Mouse (Mus musculus) ES-E14 (cell line): ENCODE measurements at regions not wholly inside any gene's neighbourhood (a gene's known extent, or its start where the extent isn't known, plus 50 kb on each side); places are given as distances from the start of the nearest gene placed in this dataset.

ENCODE experiments used
- DNase-seq: peaks from one replicate; pipeline ENCODE4 v3.0.0-alpha.2; 2013; ENCODE audit warnings: low read depth, low spot score
- H3K27ac ChIP-seq: 2 replicates; pipeline ENCODE4 v1.5.1; 2012; ENCODE audit warnings: low read depth, mild to moderate bottlenecking, low read length, moderate library complexity, mixed read lengths; ENCODE audit not compliant: poor library complexity, insufficient read depth, severe bottlenecking
- H3K36me3 ChIP-seq: 2 replicates; pipeline ENCODE4 v1.6.1; 2012; ENCODE audit warnings: mild to moderate bottlenecking, low read length, moderate library complexity, mixed read lengths; ENCODE audit not compliant: control insufficient read depth, poor library complexity, insufficient read depth, severe bottlenecking
- H3K4me1 ChIP-seq, 2 experiments: fragments of 150-350 bp in 1 of 2; sonication (generic) in 1 of 2; 2 replicates each; pipeline ENCODE4 v1.6.1; 2012; ENCODE audit warnings: low read length in 2 of 2, mild to moderate bottlenecking in 1 of 2, mixed read lengths in 1 of 2; ENCODE audit not compliant: control insufficient read depth in 2 of 2, insufficient read depth in 2 of 2, poor library complexity in 1 of 2
- H3K4me3 ChIP-seq, 2 experiments: fragments of 150-350 bp in 1 of 2; sonication (generic) in 1 of 2; 2 replicates each; pipeline ENCODE4 v1.5.1; 2012; ENCODE audit warnings: low read length in 2 of 2, low read depth in 1 of 2, mild to moderate bottlenecking in 1 of 2, mixed read lengths in 1 of 2; ENCODE audit not compliant: insufficient read depth in 1 of 2, poor library complexity in 1 of 2, severe bottlenecking in 1 of 2
- H3K9ac ChIP-seq: 2 replicates; pipeline ENCODE4 v1.6.1; 2012; ENCODE audit warnings: low read depth, mild to moderate bottlenecking, low read length, mixed read lengths; ENCODE audit not compliant: poor library complexity, insufficient read depth, severe bottlenecking
- H3K9me3 ChIP-seq: fragments of 150-350 bp; sonication (generic); 2 replicates; pipeline ENCODE4 v1.6.1; 2012; ENCODE audit warnings: low read depth, mild to moderate bottlenecking, low read length; ENCODE audit not compliant: control insufficient read depth, insufficient read depth
- CHD2 ChIP-seq: IDR thresholded peaks from 2 replicates; pipeline ENCODE4 v1.6.1; 2014; ENCODE audit warnings: mild to moderate bottlenecking, low read depth, low read length, inconsistent platforms
- HCFC1 ChIP-seq: IDR thresholded peaks from 2 replicates; pipeline ENCODE4 v1.6.1; 2012; ENCODE audit warnings: low read length, inconsistent platforms, borderline replicate concordance; ENCODE audit not compliant: insufficient read depth
- MAFK ChIP-seq: IDR thresholded peaks from 2 replicates; pipeline ENCODE4 v1.6.1; 2014; ENCODE audit warnings: mild to moderate bottlenecking, low read depth, low read length, inconsistent platforms; ENCODE audit not compliant: insufficient read depth
- ZC3H11A ChIP-seq: IDR thresholded peaks from 2 replicates; pipeline ENCODE4 v1.6.1; 2012; ENCODE audit warnings: low read depth, mild to moderate bottlenecking, inconsistent platforms, low read length, borderline replicate concordance
- ZNF384 ChIP-seq: IDR thresholded peaks from 2 replicates; pipeline ENCODE4 v1.6.1; 2012; ENCODE audit warnings: low read depth, low read length, inconsistent platforms
- in situ Hi-C, 2 experiments: fragments of 600-800 bp; cut with MboI; formaldehyde crosslinking; loops; one replicate each; pipeline ENCODE4 v1.15.1; 2025; ENCODE audit warnings: low sequenced_read_pairs in 2 of 2, inconsistent platforms in 1 of 2; ENCODE audit not compliant: unreplicated experiment in 2 of 2

- DNase-seq, result no peak
- Histone ChIP-seq H3K4me3 (no peak overlapping the region), H3K4me1 (no peaks in the 10 kb centered on the region), H3K9me3 (no peaks in the 10 kb centered on the region), H3K9ac (no peak overlapping the region), H3K27ac (no peak overlapping the region), H3K36me3 (no peaks in the 10 kb centered on the region)
- in situ Hi-C loops, result no loop called here
- TF ChIP-seq HCFC1 (no peak), ZNF384 (no peak), CHD2 (no peak), ZC3H11A (no peak), MAFK (no peak)
Observed at GRCm38 (mm10) chr3:38233091-38233490, 251.6 kb downstream of the Ankrd50 start.

- H3K27ac ChIP-seq, result no peak overlapping the region
- no peak for TF ChIP-seq ZNF384
- TF ChIP-seq CHD2, result no peak
- TF ChIP-seq HCFC1, result no peak
- no peak for TF ChIP-seq ZC3H11A
- no peak for TF ChIP-seq MAFK
- in situ Hi-C loops, result no loop called here
- H3K9me3 ChIP-seq, result no peaks in the 10 kb centered on the region
- no peak overlapping the region for H3K4me3 ChIP-seq
- H3K4me1 ChIP-seq, result no peaks in the 10 kb centered on the region
- DNase-seq, result no peak
- H3K36me3 ChIP-seq, result no peaks in the 10 kb centered on the region
- no peak overlapping the region for H3K9ac ChIP-seq
Observed at GRCm38 (mm10) chr3:38232111-38233076, 252.2 kb downstream of the Ankrd50 start.

- H3K36me3 ChIP-seq, result no peaks in the 10 kb centered on the region
- no peaks in the 10 kb centered on the region for H3K9me3 ChIP-seq
- no peak overlapping the region for H3K9ac ChIP-seq
- in situ Hi-C loops, result no loop called here
- H3K27ac ChIP-seq, result no peak overlapping the region
- TF ChIP-seq MAFK (no peak), HCFC1 (no peak), CHD2 (no peak), ZNF384 (no peak)
- H3K4me1 ChIP-seq, result no peaks in the 10 kb centered on the region
- DNase-seq, result no peak
- H3K4me3 ChIP-seq, result no peak overlapping the region
Observed at GRCm38 (mm10) chr3:38231506-38231905, 253.1 kb downstream of the Ankrd50 start.

- Histone ChIP-seq H3K9me3 (no peaks in the 10 kb centered on the region), H3K9ac (no peak overlapping the region), H3K27ac (no peak overlapping the region), H3K4me3 (no peak overlapping the region), H3K36me3 (no peaks in the 10 kb centered on the region), H3K4me1 (no peaks in the 10 kb centered on the region)
- in situ Hi-C loops, result no loop called here
- TF ChIP-seq MAFK, result no peak
- TF ChIP-seq ZC3H11A, result no peak
- TF ChIP-seq ZNF384, result no peak
- TF ChIP-seq HCFC1, result no peak
- no peak for TF ChIP-seq CHD2
- DNase-seq, result no peak
Observed at GRCm38 (mm10) chr3:38230796-38231195, 253.8 kb downstream of the Ankrd50 start.

- H3K9me3 ChIP-seq, result no peaks in the 10 kb centered on the region
- H3K9ac ChIP-seq, result no peak overlapping the region
- no peaks in the 10 kb centered on the region for H3K36me3 ChIP-seq
- DNase-seq, result no peak
- no peak overlapping the region for H3K4me3 ChIP-seq
- no peak overlapping the region for H3K27ac ChIP-seq
- TF ChIP-seq CHD2, result no peak
- TF ChIP-seq HCFC1, result no peak
- no peak for TF ChIP-seq MAFK
- no peak for TF ChIP-seq ZNF384
- no peak for TF ChIP-seq ZC3H11A
- H3K4me1 ChIP-seq, result no peaks in the 10 kb centered on the region
- in situ Hi-C loops, result no loop called here
Observed at GRCm38 (mm10) chr3:38229686-38230085, 255.0 kb downstream of the Ankrd50 start.
